7 mouse cellular contexts compared by ENCODE assay signal in the genomic region with DNA sequence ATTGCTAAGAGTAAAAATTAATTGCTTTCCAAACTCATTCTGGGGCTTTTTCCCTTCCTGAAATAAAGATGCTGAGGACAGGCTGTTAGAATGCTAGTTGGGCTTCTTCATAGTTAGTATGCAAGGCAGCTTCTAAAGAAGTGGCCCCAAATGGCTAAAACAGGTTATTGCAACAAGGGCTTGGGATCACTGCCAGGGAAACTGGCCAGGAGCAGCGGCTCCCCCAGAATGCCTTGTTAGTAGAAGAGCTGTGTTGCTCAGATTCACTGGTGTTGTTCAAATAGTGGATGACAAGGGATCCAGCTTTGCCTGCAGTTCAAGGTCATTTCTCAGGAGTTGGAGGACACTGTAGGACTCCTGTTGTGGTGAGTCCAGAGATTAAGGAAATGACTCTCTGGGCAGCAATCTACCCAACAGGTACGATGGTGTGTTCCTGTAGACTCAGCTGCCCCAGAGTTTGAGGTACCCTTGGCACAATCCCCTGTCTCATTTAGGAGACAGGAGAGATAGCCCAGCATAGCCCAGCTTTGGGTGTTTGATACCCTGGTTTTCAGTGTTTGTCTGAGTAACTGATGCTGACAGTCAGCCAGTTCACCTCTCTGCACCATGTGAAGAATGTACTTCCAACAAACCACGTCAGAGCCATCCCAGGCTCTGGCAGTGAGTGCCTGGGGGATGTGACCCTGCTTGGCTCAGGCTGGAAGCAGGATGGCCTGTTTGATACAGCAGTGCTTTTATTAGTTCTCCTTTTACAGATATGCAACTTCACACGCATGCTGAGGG. TPM values are rescaled to one million over a fixed set of nuclear protein-coding genes. Genes with fewer than 3 reads are reported as not detected.
DNase-seq lines count a peak whose midpoint lies in the region; ATAC-seq and TF ChIP-seq lines count a peak whose summit lies in the region.

No protein-coding gene starts in this region.

- peak overlapping the region; percentile 41 for H3K4me2 ChIP-seq in midbrain, postnatal 0 days (ENCODE audit: low read depth, low read length, poor library complexity, severe bottlenecking)

- no peaks in the 10 kb centered on the region for H3K9me3 ChIP-seq in midbrain, postnatal 0 days (ENCODE audit: low read length)

- peak overlapping the region; percentile 47 for H3K27ac ChIP-seq in midbrain, postnatal 0 days (ENCODE audit: low read depth, low read length)

- peak overlapping the region; percentile 1; the same call in 1 of the 2 replicates for H3K9ac ChIP-seq in midbrain, postnatal 0 days (replicated peaks; ENCODE audit: low read length, poor library complexity, severe bottlenecking)

- peak; percentile 51 to 69 for DNase-seq in adrenal gland, adult 18-20 months (ENCODE audit: low spot score in 2 of 2)
- DNase-seq in cerebellum, adult 8-10 months, result peak; percentile 87
- DNase-seq in gastrocnemius, postnatal 25 days, result peak; percentile 72
- peak; percentile 79 for DNase-seq in kidney, adult 11 months
- DNase-seq in left cerebral cortex, postnatal 25 days (ENCODE audit: low spot score in 2 of 2), result peak; percentile 69 to 81
- peak; percentile 93 for DNase-seq in midbrain, postnatal 0 days (ENCODE audit: low spot score)
- DNase-seq in yolk sac, embryonic 10.5 days (ENCODE audit: low spot score), result no peak

- H3K4me3 ChIP-seq in midbrain, postnatal 0 days (ENCODE audit: low read depth, low read length), result peak overlapping the region; percentile 12; the same call in 1 of the 2 replicates

- peaks cover 3% of the 10 kb centered on the region; the same call in 1 of the 2 replicates for H3K36me3 ChIP-seq in midbrain, postnatal 0 days (ENCODE audit: insufficient read depth, low read length)

- ATAC-seq in midbrain, postnatal 0 days (ENCODE audit: low FRiP score), result no peak

- TF ChIP-seq CTCF in midbrain, postnatal 0 days (IDR thresholded peaks at IDR 0.05), result peak; percentile 40

- intact Hi-C loops in left cerebral cortex, postnatal 25 days (cut with DNase I), result loop anchor here (5.0 kb wide), 1 partner anchor 182 kb away; a partner anchor contains a TSS

- no peaks in the 10 kb centered on the region for H3K27me3 ChIP-seq in midbrain, postnatal 0 days (ENCODE audit: insufficient read depth, low read length)

- 53% methylated on average over 4 of the region's 4 CpGs for WGBS in midbrain, postnatal 0 days

- H3K4me1 ChIP-seq in midbrain, postnatal 0 days (ENCODE audit: insufficient read depth, low read length), result peaks cover 8% of the 10 kb centered on the region; the same call in 1 of the 2 replicates

RNA-seq across cellular contexts. Expression of a gene that starts 2.4 kb away (rescaled TPM):
- 10 to 100 TPM; 41.3 to 50.3 TPM for total RNA-seq in adrenal gland, adult 18-20 months (2021)
- 1 to 10 TPM; 4.0 to 7.7 TPM for total RNA-seq in gastrocnemius, postnatal 25 days (2021)
- total RNA-seq in left cerebral cortex, postnatal 25 days (2021), result 100 to 1,000 TPM; 112 to 116 TPM
- 228 and 281 TPM in 2 replicates for total RNA-seq in midbrain, postnatal 0 days (2014; rRNA removed)
- polyA plus RNA-seq in midbrain, postnatal 0 days (2015; fragmentation: Nextera tagmentation; extraction: Ambion mirVana), result 124 and 136 TPM in 2 replicates

RNA-seq across cellular contexts. Expression of a gene that starts 40.1 kb away (rescaled TPM):
- total RNA-seq in adrenal gland, adult 18-20 months (2021), result 10 to 100 TPM; 10.2 to 11.5 TPM
- 1 to 10 TPM; 7.1 to 8.4 TPM for total RNA-seq in gastrocnemius, postnatal 25 days (2021)
- total RNA-seq in left cerebral cortex, postnatal 25 days (2021), result 10 to 100 TPM; 49.3 to 53.1 TPM
- total RNA-seq in midbrain, postnatal 0 days (2014; rRNA removed), result 101 and 103 TPM in 2 replicates
- polyA plus RNA-seq in midbrain, postnatal 0 days (2015; fragmentation: Nextera tagmentation; extraction: Ambion mirVana), result 85.0 and 91.0 TPM in 2 replicates

Comparison
In these comparisons a context has a peak if more than half of its experiments do, and no peak if none do; other contexts are left out.
1. RNA of a gene that starts 2.4 kb away (total RNA-seq): 228 to 281 TPM in midbrain, postnatal 0 days, 112 to 116 TPM in left cerebral cortex, postnatal 25 days and 41.3 to 50.3 TPM in adrenal gland, adult 18-20 months; 4.0 to 7.7 TPM in gastrocnemius, postnatal 25 days; every median in the first group is over 4 times any median in the second.